ENCODE assay signal across 25 mouse cellular contexts in the genomic region with DNA sequence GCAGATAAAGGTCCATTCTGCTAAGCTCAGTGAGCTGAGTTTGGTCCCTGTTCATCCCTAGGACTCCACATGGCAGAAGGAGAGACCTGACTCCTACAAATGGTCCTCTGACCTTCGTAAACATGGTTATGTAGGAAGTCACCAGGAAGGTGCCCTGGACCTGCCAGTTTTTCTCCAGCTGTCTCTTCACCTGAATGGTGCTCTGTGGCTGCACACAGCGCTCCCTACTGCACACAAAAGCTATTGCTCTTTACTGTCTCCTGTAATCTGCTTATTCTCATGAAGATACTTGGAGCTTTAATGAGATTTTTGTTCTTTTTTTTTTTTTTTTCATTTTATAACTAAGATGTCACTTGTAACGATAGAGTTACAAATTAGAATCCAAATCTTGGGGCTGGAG. TPM values are rescaled to one million over a fixed set of nuclear protein-coding genes. Genes with fewer than 3 reads are reported as not detected.
DNase-seq lines count a peak whose midpoint lies in the region; ATAC-seq and TF ChIP-seq lines count a peak whose summit lies in the region.
"Had no signal": no experiment of that assay in that cellular context is flagged by ENCODE, and none has a peak within 500 bp of the region (broad histone marks: within the 10 kb centered on the region; RNA-seq: fewer than 3 reads in every experiment).

No protein-coding gene starts in this region.

- peak; percentile 61 for TF ChIP-seq CTCF in kidney, adult 2 months (conservative IDR thresholded peaks at IDR 0.05; ENCODE audit: insufficient read depth, insufficient read length, low read depth, low read length)
- TF ChIP-seq CTCF in lung, embryonic 14.5 days (IDR thresholded peaks at IDR 0.05; ENCODE audit: low read depth): 0 out of 2 replicates have a peak, but pooled peaks have one; percentile 11

- TF ChIP-seq POLR2A in kidney, adult 2 months (IDR thresholded peaks at IDR 0.05; ENCODE audit: low read depth, low read length): no peak

- no peak overlapping the region for H3K27ac ChIP-seq in kidney, adult 2 months (ENCODE audit: insufficient read depth, low read depth, low read length)
- H3K27ac ChIP-seq in lung, embryonic 14.5 days (ENCODE audit: low read depth): no peak overlapping the region
- H3K27ac ChIP-seq: forebrain, embryonic 10.5 days; heart, embryonic 13.5 days; hindbrain, embryonic 15.5 days; limb, embryonic 10.5 days; liver, embryonic 15.5 days; macrophage; midbrain, embryonic 12.5 days; neural tube, embryonic 13.5 days had no signal

- H3K4me1 ChIP-seq in kidney, adult 2 months (ENCODE audit: control insufficient read depth, insufficient read depth, low read length): peaks cover 1% of the 10 kb centered on the region; the same call in 1 of the 2 replicates
- no peaks in the 10 kb centered on the region for H3K4me1 ChIP-seq in lung, embryonic 14.5 days (ENCODE audit: insufficient read depth)

- no peak overlapping the region for H3K4me3 ChIP-seq in kidney, adult 2 months (ENCODE audit: insufficient read depth, low read depth, low read length)
- H3K4me3 ChIP-seq in lung, embryonic 14.5 days (ENCODE audit: low read depth, low read length): no peak overlapping the region
- H3K4me3 ChIP-seq: forebrain, embryonic 10.5 days; heart, embryonic 13.5 days; hindbrain, embryonic 15.5 days; limb, embryonic 10.5 days; liver, embryonic 15.5 days; midbrain, embryonic 12.5 days; neural tube, embryonic 13.5 days had no signal

- H3K9me3 ChIP-seq in lung, embryonic 14.5 days (ENCODE audit: low read depth, low read length): no peaks in the 10 kb centered on the region
- H3K9me3 ChIP-seq: forebrain, embryonic 10.5 days; heart, embryonic 13.5 days; hindbrain, embryonic 15.5 days; limb, embryonic 10.5 days; liver, embryonic 15.5 days; midbrain, embryonic 12.5 days; neural tube, embryonic 13.5 days had no signal

- no peaks in the 10 kb centered on the region for H3K27me3 ChIP-seq in kidney, adult 2 months (replicated peaks; ENCODE audit: control insufficient read depth, insufficient read depth, low read length)
- no peaks in the 10 kb centered on the region for H3K27me3 ChIP-seq in lung, embryonic 14.5 days (ENCODE audit: insufficient read depth, low read length)
- H3K27me3 ChIP-seq in splenic B cell, adult 2 months (ENCODE audit: control insufficient read depth, insufficient read depth, low read length, poor library complexity, severe bottlenecking): no peaks in the 10 kb centered on the region
- H3K27me3 ChIP-seq: heart, embryonic 13.5 days; hindbrain, embryonic 15.5 days; neural tube, embryonic 13.5 days had no signal

- H3K36me3 ChIP-seq in kidney, adult 2 months (ENCODE audit: control insufficient read depth, insufficient read depth, low read length): no peaks in the 10 kb centered on the region
- no peaks in the 10 kb centered on the region for H3K36me3 ChIP-seq in lung, embryonic 14.5 days (ENCODE audit: insufficient read depth)
- no peaks in the 10 kb centered on the region for H3K36me3 ChIP-seq in splenic B cell, adult 2 months (ENCODE audit: control insufficient read depth, insufficient read depth, low read length, poor library complexity, severe bottlenecking)
- H3K36me3 ChIP-seq: forebrain, embryonic 10.5 days; heart, embryonic 13.5 days; limb, embryonic 10.5 days; liver, embryonic 15.5 days had no signal

- no peak overlapping the region for H3K4me2 ChIP-seq in lung, embryonic 14.5 days
- H3K4me2 ChIP-seq: heart, embryonic 13.5 days; hindbrain, embryonic 15.5 days; liver, embryonic 15.5 days; midbrain, embryonic 12.5 days; neural tube, embryonic 13.5 days had no signal

- no peak overlapping the region for H3K9ac ChIP-seq in lung, embryonic 14.5 days
- H3K9ac ChIP-seq: forebrain, postnatal 0 days; heart, embryonic 13.5 days; hindbrain, embryonic 15.5 days; liver, embryonic 15.5 days; midbrain, embryonic 12.5 days; neural tube, embryonic 13.5 days had no signal

- WGBS in kidney, adult 2 months: 41% methylated on average over 3 of the region's 3 CpGs
- 48% methylated on average over 3 of the region's 3 CpGs for WGBS in lung, embryonic 14.5 days

- peak; percentile 41 for DNase-seq in CD4-positive, CD25-positive, alpha-beta regulatory T cell, adult 2 months (ENCODE audit: low read depth, low spot score)
- no peak for DNase-seq in kidney, adult 2 months
- no peak for DNase-seq in kidney, postnatal 36 days
- DNase-seq in lung, embryonic 14.5 days: no peak
- no peak for DNase-seq in lung, postnatal 4 days
- DNase-seq in splenic B cell, adult 2 months (ENCODE audit: low read depth, low spot score): peak; percentile 20
- DNase-seq in spleen, postnatal 36 days (ENCODE audit: low spot score in 2 of 2): no peak
- DNase-seq: adrenal gland, postnatal 10 days; cerebellum, postnatal 25 days; forebrain, postnatal 0 days; heart, postnatal 36 days; kidney, adult 18-20 months; kidney, postnatal 14 days; right cerebral cortex, adult 18-20 months; thymus, adult 18-20 months; thymus, postnatal 4 days had no signal

- no peak for ATAC-seq in CD4-positive, CD25-positive, alpha-beta regulatory T cell, adult 4 months
- ATAC-seq in lung, embryonic 14.5 days (ENCODE audit: insufficient read depth): no peak
- ATAC-seq: forebrain, postnatal 0 days had no signal

RNA-seq across cellular contexts. Expression of a gene that starts 18.7 kb away (rescaled TPM):
- 1 to 10 TPM; 2.6 to 2.7 TPM for polyA plus RNA-seq in CD4-positive, CD25-positive, alpha-beta regulatory T cell, adult 4 months (2017; shearing (Covaris generic))
- 24.6 and 26.4 TPM in 2 replicates for polyA plus RNA-seq in kidney, adult 2 months (2012; rRNA removed)
- 10.7 and 10.8 TPM in 2 replicates for polyA plus RNA-seq in lung, embryonic 14.5 days (2014; fragmentation: Nextera tagmentation; extraction: Ambion mirVana)

RNA-seq across cellular contexts. Expression of a gene that starts 43.1 kb away (rescaled TPM):
- 1 to 10 TPM in 1 of 2 experiments, under 1 TPM in 1; 0.56 to 1.4 TPM for polyA plus RNA-seq in CD4-positive, CD25-positive, alpha-beta regulatory T cell, adult 4 months (2017; shearing (Covaris generic))
- polyA plus RNA-seq in kidney, adult 2 months (2012; rRNA removed): 369 and 376 TPM in 2 replicates
- polyA plus RNA-seq in lung, embryonic 14.5 days (2014; fragmentation: Nextera tagmentation; extraction: Ambion mirVana): not detected in 2 replicates
- polyA plus RNA-seq: forebrain, embryonic 10.5 days; forebrain, postnatal 0 days; heart, embryonic 13.5 days; limb, embryonic 10.5 days; liver, embryonic 15.5 days; macrophage; midbrain, embryonic 12.5 days; neural tube, embryonic 13.5 days had no signal

RNA-seq across cellular contexts. Expression of a gene that starts 44.8 kb away (rescaled TPM):
- not detected for polyA plus RNA-seq in CD4-positive, CD25-positive, alpha-beta regulatory T cell, adult 4 months (2017; shearing (Covaris generic))
- 0.34 and 0.45 TPM in 2 replicates for polyA plus RNA-seq in kidney, adult 2 months (2012; rRNA removed)
- polyA plus RNA-seq in lung, embryonic 14.5 days (2014; fragmentation: Nextera tagmentation; extraction: Ambion mirVana): 0.11 and 0.22 TPM in 2 replicates
- polyA plus RNA-seq: liver, embryonic 15.5 days; macrophage had no signal

RNA-seq across cellular contexts. Expression of a gene that starts 52.9 kb away (rescaled TPM):
- polyA plus RNA-seq in CD4-positive, CD25-positive, alpha-beta regulatory T cell, adult 4 months (2017; shearing (Covaris generic)): 10 to 100 TPM; 13.0 to 14.6 TPM
- 11.3 and 12.1 TPM in 2 replicates for polyA plus RNA-seq in kidney, adult 2 months (2012; rRNA removed)
- polyA plus RNA-seq in lung, embryonic 14.5 days (2014; fragmentation: Nextera tagmentation; extraction: Ambion mirVana): 25.0 and 29.9 TPM in 2 replicates

Comparison
In these comparisons a context has a peak if more than half of its experiments do, and no peak if none do; other contexts are left out.
1. DNase-seq: peak in CD4-positive, CD25-positive, alpha-beta regulatory T cell, adult 2 months (single experiment) and splenic B cell, adult 2 months (single experiment); none in kidney, adult 2 months (single experiment), kidney, postnatal 36 days (0 of 2), lung, embryonic 14.5 days (single experiment), lung, postnatal 4 days (0 of 2) and spleen, postnatal 36 days (0 of 2).
2. RNA of a gene that starts 43.1 kb away (polyA plus RNA-seq): 369 to 376 TPM in kidney, adult 2 months; 0.56 to 1.4 TPM in CD4-positive, CD25-positive, alpha-beta regulatory T cell, adult 4 months and not detected in lung, embryonic 14.5 days; every median in the first group is over 100 times any median in the second.